Mouse (Mus musculus): ENCODE data around the gene Mad1l1.

DNA sequence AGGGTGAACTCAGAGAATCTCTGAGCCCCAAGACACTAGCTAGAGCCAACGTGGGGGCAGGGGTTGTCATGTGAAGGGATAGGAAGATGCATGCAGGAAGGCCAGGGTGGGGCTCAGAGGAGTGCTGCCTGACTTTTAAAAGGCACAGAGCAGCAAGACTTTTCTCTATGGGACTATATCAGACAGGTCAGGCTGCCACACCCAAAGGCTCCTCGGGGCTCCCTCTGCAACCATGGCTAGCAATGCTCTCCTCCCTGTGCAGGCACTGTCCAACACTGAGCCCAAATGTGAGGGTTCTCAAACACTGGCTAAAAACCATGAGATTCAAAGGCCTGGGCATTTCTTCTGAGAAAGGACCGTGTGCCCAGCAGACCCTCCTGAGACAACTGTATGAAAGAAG is 82.5 kb downstream of the Mad1l1 start:
- TF ChIP-seq CTCF (IDR thresholded peaks at IDR 0.05; ENCODE audit: borderline replicate concordance, insufficient read depth, low read length) = no peak
- TF ChIP-seq POLR2A (IDR thresholded peaks at IDR 0.05; ENCODE audit: low read depth, low read length) = no peak

All from embryonic fibroblast, embryonic 13.5 days (primary cell).